Mouse (Mus musculus) hematopoietic multipotent progenitor cell, adult 10-12 weeks (in vitro differentiated cells): ENCODE measurements around the gene Eif4e2. TPM values are rescaled to one million over a fixed set of nuclear protein-coding genes. Genes with fewer than 3 reads are reported as not detected.

Source experiments
- polyA plus RNA-seq: library from polyadenylated mRNA; stranded (reverse); fragments of >175 nt; gene quantifications from 2 replicates; pipeline ENCODE4 v1.2.3, GENCODE M21; 2012; ENCODE audit warnings: low replicate concordance

Eif4e2 gene
- polyA plus RNA-seq, result 16.0 and 17.9 TPM in 2 replicates

DNA sequence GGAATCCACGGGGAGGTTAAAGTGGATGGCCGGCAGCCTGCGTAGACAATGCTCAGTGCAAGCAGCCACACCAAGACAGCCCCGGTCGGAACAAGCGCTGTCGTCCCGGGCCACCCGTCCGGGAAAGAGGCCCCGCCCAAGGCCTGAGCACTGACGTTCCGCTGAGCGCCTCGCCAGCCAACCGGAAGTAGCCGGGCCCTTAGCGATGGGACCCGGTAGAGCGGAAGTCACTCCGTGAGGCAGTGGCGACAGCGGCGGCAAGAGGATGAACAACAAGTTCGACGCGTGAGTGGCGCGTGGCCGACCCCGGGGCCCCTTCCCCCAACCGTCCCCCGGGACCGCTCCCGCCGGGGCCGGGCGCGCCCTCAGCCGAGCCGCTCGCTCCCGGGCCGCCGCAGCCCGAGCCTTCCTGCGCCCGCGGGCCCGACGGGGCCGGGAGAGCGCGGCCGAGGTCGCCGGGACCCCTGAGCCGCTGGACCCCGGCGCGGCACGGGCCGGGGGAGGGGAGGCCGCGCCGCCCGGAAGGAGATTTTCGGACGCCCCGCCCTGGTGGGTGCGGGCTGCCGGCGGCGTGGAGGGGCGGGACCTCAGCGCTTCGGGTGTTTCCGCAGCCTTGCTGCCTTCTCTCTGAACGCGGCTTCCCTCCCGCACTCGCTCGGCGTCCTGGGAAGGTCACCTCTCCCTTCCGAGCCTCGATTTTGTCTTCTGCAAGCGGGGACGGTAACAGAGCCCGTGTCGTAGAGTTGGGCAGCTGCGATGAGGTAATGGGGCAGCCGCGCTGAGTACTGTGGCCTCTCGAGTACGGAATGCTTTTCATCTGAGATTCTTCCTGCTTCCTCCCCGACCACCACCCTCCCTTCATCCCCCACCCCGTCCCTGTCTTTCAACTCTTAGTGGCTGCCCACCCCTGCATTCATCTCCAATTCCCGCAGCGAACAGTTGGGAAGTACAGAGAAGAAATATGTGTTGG lies at the start of gene Eif4e2:
Gene Eif4e2 (plus strand): TSS at position 180 of the 970 bp plus-strand sequence.

DNA sequence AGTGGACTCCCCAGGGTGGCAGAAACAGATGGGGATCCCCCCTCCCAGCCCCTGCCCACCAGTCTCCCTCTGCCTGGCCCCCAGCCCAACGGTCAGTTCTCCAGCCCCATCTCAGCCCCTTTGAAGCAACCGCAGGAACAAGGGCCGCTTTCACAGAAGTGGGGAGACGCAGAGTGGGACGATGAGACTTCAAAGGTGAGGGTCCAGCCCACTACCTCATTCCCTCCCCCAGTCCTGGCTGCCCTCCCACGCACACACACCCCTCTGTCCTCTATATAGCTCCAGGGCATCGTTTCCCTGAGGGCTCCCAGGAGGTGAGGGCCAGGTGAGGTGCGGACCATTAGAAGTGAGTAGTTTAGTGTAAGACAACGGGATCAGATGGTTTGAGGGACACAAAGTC lies 30.7 kb upstream of the Eif4e2 start, which contains the start of gene Prss56:
Gene Prss56 (plus strand): TSS at position 301 of the 400 bp plus-strand sequence.

DNA sequence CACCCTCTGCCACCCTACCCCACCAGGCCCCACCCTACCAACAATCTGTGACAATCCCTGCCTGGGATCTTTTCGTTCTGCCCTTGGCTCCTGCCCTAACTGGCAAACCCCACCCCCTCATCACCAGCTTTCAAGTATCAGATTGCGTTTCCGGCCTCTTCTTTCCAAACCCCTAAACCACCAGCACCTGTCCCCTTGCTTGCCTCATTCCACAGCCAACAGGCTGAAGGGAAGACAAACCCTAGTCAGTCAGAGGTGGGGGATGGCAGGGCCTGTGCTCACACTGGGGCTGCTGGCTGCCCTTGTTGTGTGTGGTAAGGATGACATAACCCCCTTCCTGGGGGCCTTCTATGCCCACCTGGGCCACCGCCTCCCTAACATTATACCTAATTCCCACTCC lies 23.3 kb upstream of the Eif4e2 start, which contains the start of gene Chrnd:
Gene Chrnd (plus strand): TSS at position 179 of the 400 bp plus-strand sequence.

DNA sequence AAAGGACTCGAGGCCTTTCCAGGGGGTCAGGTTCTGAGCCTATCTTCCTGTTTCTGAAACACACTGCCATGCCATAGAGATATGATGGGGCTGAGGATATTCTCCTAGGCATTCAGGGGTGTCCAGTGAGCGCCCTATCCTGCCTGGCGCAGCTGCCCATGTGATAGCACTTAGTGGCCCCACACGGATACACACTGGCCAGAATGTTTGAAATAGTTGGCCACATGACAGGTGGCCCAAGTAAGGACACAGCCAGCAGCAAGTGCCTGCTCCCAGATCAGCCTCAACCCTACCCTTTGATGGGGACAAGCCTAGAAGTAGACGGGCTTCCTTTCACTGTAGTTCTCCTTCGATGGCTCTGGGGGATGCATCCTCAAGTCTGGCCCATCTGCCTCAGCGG lies 9.2 kb upstream of the Eif4e2 start, which contains the start of gene Chrng:
Gene Chrng (plus strand): TSS at position 193 of the 400 bp plus-strand sequence.

DNA sequence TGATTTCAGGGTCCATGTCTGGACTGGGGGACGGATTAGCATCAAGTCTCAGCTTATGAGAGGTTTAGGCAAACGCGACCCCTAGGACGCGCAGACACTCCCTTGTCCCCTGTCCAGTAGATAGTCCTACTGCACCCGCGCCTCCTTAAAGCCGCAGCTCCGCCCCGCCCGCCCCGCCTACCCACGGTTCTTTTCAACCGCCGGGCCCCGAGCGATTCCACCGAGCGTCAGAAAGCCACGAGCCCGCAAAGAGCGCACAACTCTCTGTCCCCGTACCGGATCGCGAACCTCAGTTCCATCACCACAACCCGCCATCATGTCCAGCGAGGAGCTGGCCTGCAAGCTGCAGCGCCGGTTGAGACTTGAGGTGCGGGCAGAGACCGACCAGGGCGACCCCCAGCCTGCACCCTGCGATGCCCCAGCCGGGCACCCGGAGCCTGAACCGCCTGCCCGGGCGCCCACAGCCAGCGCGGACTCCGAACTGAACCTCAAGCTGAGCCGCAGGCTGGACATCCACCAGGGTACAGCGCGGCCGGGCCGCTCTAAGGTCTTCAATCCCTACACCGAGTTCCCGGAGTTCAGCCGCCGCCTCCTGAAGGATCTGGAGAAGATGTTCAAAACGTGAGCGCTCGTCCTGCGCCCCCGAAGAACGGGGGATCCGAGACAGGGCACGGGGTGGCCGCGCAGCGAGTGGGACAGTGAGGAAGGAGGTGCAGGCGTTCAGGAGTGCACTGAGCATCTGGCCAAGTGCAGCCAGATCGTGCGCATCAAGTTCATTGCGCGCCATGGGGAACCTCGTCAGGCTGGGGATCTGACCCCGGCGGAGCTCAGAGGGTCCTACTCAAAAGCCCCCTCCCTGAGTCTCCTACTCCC lies 50.7 kb downstream of the Eif4e2 start, which contains the start of gene Efhd1:
Gene Efhd1 (plus strand): TSS at position 230 of the 873 bp plus-strand sequence.

Other genes starting within 250 kb of the Eif4e2 start
- not detected in 2 replicates for gene Alppl2, start 124.0 kb upstream of the Eif4e2 start, polyA plus RNA-seq
- not detected in 2 replicates for gene Alpi, start 112.3 kb upstream of the Eif4e2 start, polyA plus RNA-seq
- gene Akp3, start 88.9 kb upstream of the Eif4e2 start, polyA plus RNA-seq, result not detected in 2 replicates
- gene Ecel1, start 57.4 kb upstream of the Eif4e2 start, polyA plus RNA-seq, result 0.05 and 0.18 TPM in 2 replicates
- gene Prss56, start 30.6 kb upstream of the Eif4e2 start, polyA plus RNA-seq, result not detected in 2 replicates
- not detected in 2 replicates for gene Chrnd, start 23.3 kb upstream of the Eif4e2 start, polyA plus RNA-seq
- gene Chrng, start 9.3 kb upstream of the Eif4e2 start, polyA plus RNA-seq, result not detected in 2 replicates
- gene Efhd1, start 50.4 kb downstream of the Eif4e2 start, polyA plus RNA-seq, result 1.0 and 3.5 TPM in 2 replicates
- 15.9 and 22.5 TPM in 2 replicates for gene Gigyf2, start 113.1 kb downstream of the Eif4e2 start, polyA plus RNA-seq
- gene Kcnj13, start 180.8 kb downstream of the Eif4e2 start, polyA plus RNA-seq, result not detected in 2 replicates